Mouse (Mus musculus) midbrain, postnatal 0 days (tissue): ENCODE data around the gene Tpgs1. TPM values are rescaled to one million over a fixed set of nuclear protein-coding genes. Genes with fewer than 3 reads are reported as not detected.
A peak's percentile ranks its signal among the peaks of the same experiment; 100 is the strongest.

ENCODE experiments used
- ATAC-seq: fragments of 200-750 bp; cut with Nextera tagmentation; 2 replicates; pipeline ENCODE4 v1.8.0; 2017; ENCODE audit warnings: moderate number of reproducible peaks, mild to moderate bottlenecking, moderate TSS enrichment, moderate library complexity; ENCODE audit not compliant: low FRiP score
- DNase-seq: peaks from one replicate; pipeline ENCODE4 v3.0.0-alpha.2; 2015; ENCODE audit warnings: low spot score
- H3K27ac ChIP-seq: fragments of 300-500 bp; sonication (generic); 2 replicates; pipeline ENCODE4 v1.5.1; 2014; ENCODE audit warnings: low read depth, mild to moderate bottlenecking, low read length, mixed read lengths
- H3K27me3 ChIP-seq: fragments of 300-500 bp; sonication (generic); 2 replicates; pipeline ENCODE4 v1.6.1; 2014; ENCODE audit warnings: low read length, control low read depth, mixed read lengths; ENCODE audit not compliant: insufficient read depth
- H3K36me3 ChIP-seq: fragments of 300-500 bp; sonication (generic); 2 replicates; pipeline ENCODE4 v1.6.1; 2014; ENCODE audit warnings: low read length, control low read depth, mixed read lengths; ENCODE audit not compliant: insufficient read depth
- H3K4me1 ChIP-seq: fragments of 300-500 bp; sonication (generic); 2 replicates; pipeline ENCODE4 v1.6.1; 2014; ENCODE audit warnings: mild to moderate bottlenecking, control low read depth, antibody characterized with exemption, low read length, mixed read lengths; ENCODE audit not compliant: insufficient read depth
- H3K4me2 ChIP-seq: fragments of 300-500 bp; sonication (generic); 2 replicates; pipeline ENCODE4 v1.6.1; 2014; ENCODE audit warnings: low read depth, mild to moderate bottlenecking, low read length, mixed read lengths; ENCODE audit not compliant: poor library complexity, severe bottlenecking
- H3K4me3 ChIP-seq: fragments of 300-500 bp; sonication (generic); 2 replicates; pipeline ENCODE4 v1.5.1; 2014; ENCODE audit warnings: low read depth, mild to moderate bottlenecking, low read length, moderate library complexity
- H3K9ac ChIP-seq: fragments of 300-500 bp; sonication (generic); replicated peaks from 2 replicates; pipeline ENCODE4 v1.6.1; 2014; ENCODE audit warnings: mild to moderate bottlenecking, low read length, moderate library complexity, mixed read lengths; ENCODE audit not compliant: poor library complexity, severe bottlenecking
- H3K9me3 ChIP-seq: fragments of 300-500 bp; sonication (generic); 2 replicates; pipeline ENCODE4 v1.6.1; 2016; ENCODE audit warnings: low read length, control low read depth
- CTCF ChIP-seq: IDR thresholded peaks from 2 replicates; pipeline ENCODE4 v1.5.1; 2016; ENCODE audit warnings: antibody characterized with exemption, mild to moderate bottlenecking
- WGBS: fragments of 180-500 bp; shearing (Covaris S2); extraction: QIAGEN DNeasy Blood & Tissue Kit; methylation state at CpG from one replicate; pipeline ENCODE4 v1.1.7; 2014; 5-methylcytosine and 5-hydroxymethylcytosine counted together
- polyA plus RNA-seq: library from polyadenylated mRNA; unstranded; fragments of >200 nt; fragmentation: Nextera tagmentation; extraction: Ambion mirVana; gene quantifications from 2 replicates; pipeline ENCODE4 v1.2.1, GENCODE M21; 2015
- total RNA-seq: library from RNA; depleted of rRNA; stranded (reverse); fragments of >200 nt; gene quantifications from 2 replicates; pipeline ENCODE4 v1.2.3, GENCODE M21; 2014

The Tpgs1 gene
- total and polyA plus RNA-seq, 2 experiments from 2014 or later, result 80.9 to 139 TPM

DNA sequence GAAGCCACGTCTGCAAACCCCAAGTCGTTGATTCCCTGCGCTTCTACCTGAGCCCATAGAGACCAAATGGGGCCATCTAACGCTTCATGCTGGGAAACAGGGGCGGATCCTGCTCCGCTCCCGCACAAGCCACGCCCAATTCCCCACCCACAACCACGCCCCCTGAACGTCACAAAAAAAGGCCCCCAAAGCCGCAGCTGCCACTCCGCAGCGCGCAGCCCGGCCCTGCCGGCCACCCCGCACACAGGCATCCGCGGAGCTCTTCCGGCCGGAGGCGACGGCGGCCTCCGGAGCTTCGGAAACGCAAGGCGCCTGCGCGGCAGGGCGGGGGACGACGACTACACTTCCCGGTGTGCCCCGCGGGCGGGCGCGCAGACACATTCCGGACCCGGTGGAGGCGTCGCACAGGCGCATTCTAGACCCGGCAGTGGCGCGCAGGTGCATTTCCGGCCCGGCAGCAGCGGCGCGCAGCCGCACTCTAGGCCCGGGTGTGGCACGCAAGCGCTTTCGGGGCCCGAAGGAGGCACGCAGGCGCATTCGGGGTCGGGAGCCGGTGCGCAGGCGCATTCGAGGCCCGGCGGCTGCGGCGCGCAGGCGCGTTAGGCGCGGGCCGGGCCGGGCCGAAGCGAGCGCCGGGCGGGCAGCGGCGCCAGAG lies 12.5 kb downstream of the Tpgs1 start, which contains the start of gene Cdc34:
TSS of gene Cdc34 (plus strand) at position 605 of the 655 bp plus-strand sequence.
- under 1% methylated on average over 54 of the region's 84 CpGs for WGBS
- DNase-seq (peak; percentile 99), ATAC-seq (peak; percentile 93)
- H3K9me3 ChIP-seq, result no peaks in the 10 kb centered on the region
- H3K9ac ChIP-seq, result peak within 1 kb of the TSS; percentile 81
- H3K4me2 ChIP-seq, result peak within 1 kb of the TSS; percentile 93
- TF ChIP-seq CTCF, result peak; percentile 55
- no peaks in the 10 kb centered on the region for H3K27me3 ChIP-seq
- peak within 1 kb of the TSS; percentile 86 for H3K27ac ChIP-seq
- H3K4me3 ChIP-seq, result peak within 1 kb of the TSS; percentile 79
- peaks cover 14% of the 10 kb centered on the region for H3K4me1 ChIP-seq
- peaks cover 21% of the 10 kb centered on the region for H3K36me3 ChIP-seq

DNA sequence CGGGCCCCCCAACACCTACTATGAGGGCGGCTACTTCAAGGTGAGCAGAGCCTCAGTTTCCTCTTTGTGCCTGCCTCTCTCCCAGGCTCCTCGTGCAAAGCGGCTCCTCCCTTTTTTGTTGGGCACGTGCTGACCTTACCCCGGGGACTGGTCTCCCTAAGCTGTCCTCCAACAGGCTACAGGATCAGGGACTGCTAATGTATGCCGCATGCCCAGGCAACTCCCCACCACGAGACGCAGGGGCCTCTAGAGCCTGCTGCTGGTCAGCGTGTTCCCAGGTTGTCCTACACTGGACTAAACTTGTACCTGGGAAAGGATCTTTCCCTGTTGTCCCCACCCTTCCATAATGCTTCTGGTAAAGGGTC lies 13.4 kb downstream of the Tpgs1 start:
- H3K4me1 ChIP-seq, result peaks cover 14% of the 10 kb centered on the region

DNA sequence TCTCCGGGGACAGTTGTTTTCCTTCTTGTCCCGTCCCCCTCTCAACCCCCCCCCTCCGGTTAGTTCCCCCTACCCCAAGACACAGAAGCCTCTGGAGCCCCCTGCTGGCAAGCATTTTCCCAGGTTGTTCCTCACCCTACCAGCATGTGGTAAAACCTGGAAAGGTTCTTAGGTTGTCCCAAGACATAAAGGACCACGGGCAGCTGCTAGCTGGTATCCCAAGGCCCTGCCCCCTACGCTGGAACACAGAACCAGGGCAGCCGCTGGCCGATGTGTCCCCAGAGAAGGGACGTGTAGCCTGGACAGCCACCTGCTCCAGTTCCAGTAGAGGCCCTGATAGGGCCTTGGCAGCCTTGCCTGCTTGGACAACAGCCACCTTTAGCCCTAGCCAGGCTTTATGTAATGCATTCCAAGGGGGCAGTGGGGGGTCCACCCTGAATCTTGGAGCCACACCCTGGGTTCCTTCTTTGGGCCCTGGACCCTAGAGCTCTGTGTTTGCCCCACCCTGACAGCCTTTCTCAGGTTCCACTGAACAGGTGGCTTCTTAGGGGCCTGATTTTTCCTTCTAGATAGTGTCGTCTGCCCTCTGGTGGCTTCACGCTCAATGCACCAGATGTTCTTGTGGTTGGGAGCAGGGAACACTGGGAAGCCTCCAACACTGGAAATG lies 13.9 kb downstream of the Tpgs1 start:
- DNase-seq (peak; percentile 68), ATAC-seq (no peak)
- WGBS, result 7% methylated on average over 10 of the region's 10 CpGs
- H3K9ac ChIP-seq, result peak overlapping the region; percentile 81
- H3K4me1 ChIP-seq, result peaks cover 14% of the 10 kb centered on the region
- H3K4me3 ChIP-seq, result peak overlapping the region; percentile 79
- peak overlapping the region; percentile 86 for H3K27ac ChIP-seq
- H3K36me3 ChIP-seq, result peaks cover 32% of the 10 kb centered on the region
- no peaks in the 10 kb centered on the region for H3K9me3 ChIP-seq
- peak; percentile 68 for TF ChIP-seq CTCF
- no peaks in the 10 kb centered on the region for H3K27me3 ChIP-seq
- H3K4me2 ChIP-seq, result peak overlapping the region; percentile 93

More for the DNA sequence above, 13.4 kb downstream of the Tpgs1 start:
- peak overlapping the region; percentile 86 for H3K27ac ChIP-seq
- peaks cover 29% of the 10 kb centered on the region for H3K36me3 ChIP-seq
- WGBS, result 2% methylated on average over 10 of the region's 10 CpGs
- H3K9ac ChIP-seq, result peak overlapping the region; percentile 81
- peak overlapping the region; percentile 79 for H3K4me3 ChIP-seq
- peak overlapping the region; percentile 93 for H3K4me2 ChIP-seq
- no peaks in the 10 kb centered on the region for H3K9me3 ChIP-seq
- ATAC-seq (peak; percentile 5; the same call in 1 of the 2 replicates), DNase-seq (no peak)
- H3K27me3 ChIP-seq, result no peaks in the 10 kb centered on the region
- no peak for TF ChIP-seq CTCF

GRCm38 (mm10) chr10:79683726-79684640 lies 14.8 kb downstream of the Tpgs1 start:
- H3K4me3 ChIP-seq, result peak overlapping the region; percentile 79
- H3K9me3 ChIP-seq, result no peaks in the 10 kb centered on the region
- no peak for ATAC-seq
- H3K27me3 ChIP-seq, result no peaks in the 10 kb centered on the region
- peak overlapping the region; percentile 93 for H3K4me2 ChIP-seq
- H3K9ac ChIP-seq, result peak overlapping the region; percentile 81
- no peak for DNase-seq
- peaks cover 41% of the 10 kb centered on the region for H3K36me3 ChIP-seq
- TF ChIP-seq CTCF, result no peak
- H3K4me1 ChIP-seq, result peaks cover 14% of the 10 kb centered on the region
- 0 out of 2 replicates have a peak overlapping the region, but pooled peaks have one; percentile 86 for H3K27ac ChIP-seq
- 87% methylated on average over 6 of the region's 6 CpGs for WGBS

GRCm38 (mm10) chr10:79684770-79685600 lies 15.8 kb downstream of the Tpgs1 start:
- Histone ChIP-seq H3K4me3 (no peak overlapping the region), H3K27me3 (no peaks in the 10 kb centered on the region), H3K9me3 (no peaks in the 10 kb centered on the region), H3K4me1 (peaks cover 14% of the 10 kb centered on the region), H3K36me3 (peaks cover 45% of the 10 kb centered on the region), H3K9ac (no peak overlapping the region), H3K4me2 (no peak overlapping the region), H3K27ac (no peak overlapping the region)
- no peak for TF ChIP-seq CTCF
- no peak for ATAC-seq
- WGBS, result 94% methylated on average over 25 of the region's 25 CpGs
- no peak for DNase-seq
